Mouse (Mus musculus) left cerebral cortex, postnatal 36 days (tissue): Measurements from ENCODE around the gene Olfr15. TPM values are rescaled to one million over a fixed set of nuclear protein-coding genes. Genes with fewer than 3 reads are reported as not detected.
"Not testable (repeated sequence)": the region's sequence is repeated elsewhere in the genome, so short reads cannot be mapped to it uniquely, and the experiment has no call there.

Experiments
- DNase-seq, 2 experiments: peaks; one replicate each; pipeline ENCODE4 v3.0.0; 2021 to 2022; ENCODE audit warnings: low spot score in 2 of 2, mixed read lengths in 1 of 2
- intact Hi-C: fragments of 180-260 bp; cut with DNase I; formaldehyde crosslinking; loops from one replicate; pipeline ENCODE4 v1.15.1; 2025
- total RNA-seq, 2 experiments: library from RNA; stranded (reverse); gene quantifications; 2 replicates each; pipeline ENCODE4 v1.2.3; 2021

The Olfr15 gene
- total RNA-seq, result not detected

GRCm38 (mm10) chr16:3830588-3831109 lies at the start of gene Olfr15:
Olfr15 (plus strand) TSS chr16:3830878.
- intact Hi-C loops, result no loop called here
- no peak for DNase-seq

- intact Hi-C loops, result no loop called here
- DNase-seq, result no peak
These were observed 49.4 kb upstream of the Olfr15 start for GRCm38 (mm10) chr16:3781237-3781636.

GRCm38 (mm10) chr16:3788394-3788793 lies 42.3 kb upstream of the Olfr15 start:
- no peak for DNase-seq
- intact Hi-C loops, result no loop called here

- intact Hi-C loops, result no loop called here
- no peak for DNase-seq
These were observed 22.5 kb upstream of the Olfr15 start for GRCm38 (mm10) chr16:3808176-3808575.

GRCm38 (mm10) chr16:3814667-3815066 lies 16.0 kb upstream of the Olfr15 start:
- DNase-seq, intact Hi-C loops: not testable (repeated sequence)

GRCm38 (mm10) chr16:3820202-3820601 lies 10.5 kb upstream of the Olfr15 start:
- DNase-seq, result no peak
- intact Hi-C loops, result no loop called here

- intact Hi-C loops, result no loop called here
- no peak for DNase-seq
These were observed 2.7 kb upstream of the Olfr15 start for GRCm38 (mm10) chr16:3828021-3828420.

- intact Hi-C loops, result no loop called here
- DNase-seq, result no peak
These were observed 951 bp upstream of the Olfr15 start for GRCm38 (mm10) chr16:3829727-3830126.

GRCm38 (mm10) chr16:3835461-3835860 lies 4.8 kb downstream of the Olfr15 start:
- DNase-seq, result no peak
- intact Hi-C loops, result no loop called here

- DNase-seq, result no peak
- intact Hi-C loops, result no loop called here
These were observed 8.6 kb downstream of the Olfr15 start for GRCm38 (mm10) chr16:3839157-3839885.

- intact Hi-C loops, result loop anchor here (10.0 kb wide), 1 partner anchor 98 kb away; the partner anchor contains the start of gene Zfp263
- no peak for DNase-seq
These were observed 12.3 kb downstream of the Olfr15 start for GRCm38 (mm10) chr16:3842989-3843388.

GRCm38 (mm10) chr16:3843796-3844195 lies 13.1 kb downstream of the Olfr15 start:
- DNase-seq, result no peak
- intact Hi-C loops, result loop anchor here (10.0 kb wide), 1 partner anchor 99 kb away; the partner anchor contains the start of gene Zfp263

- peak; percentile 92 to 94 for DNase-seq
- intact Hi-C loops, result loop anchor here (10.0 kb wide), 1 partner anchor 102 kb away; the partner anchor contains the start of gene Zfp263
These were observed 16.2 kb downstream of the Olfr15 start, which contains the start of gene Zfp174 for GRCm38 (mm10) chr16:3846711-3847518. Zfp174 (plus strand) TSS chr16:3847268.

- DNase-seq, result no peak
- intact Hi-C loops, result loop anchor here (10.0 kb wide), 1 partner anchor 103 kb away; the partner anchor contains the start of gene Zfp263
These were observed 17.2 kb downstream of the Olfr15 start for GRCm38 (mm10) chr16:3847871-3848270.

GRCm38 (mm10) chr16:3848416-3848815 lies 17.7 kb downstream of the Olfr15 start:
- DNase-seq, result no peak
- intact Hi-C loops, result loop anchor here (10.0 kb wide), 1 partner anchor 104 kb away; the partner anchor contains the start of gene Zfp263

GRCm38 (mm10) chr16:3851301-3851700 lies 20.6 kb downstream of the Olfr15 start:
- intact Hi-C loops, DNase-seq: not testable (repeated sequence)

- intact Hi-C loops, result no loop called here
- DNase-seq, result no peak
These were observed 21.9 kb downstream of the Olfr15 start for GRCm38 (mm10) chr16:3852586-3852985.

GRCm38 (mm10) chr16:3854437-3855182 lies 23.9 kb downstream of the Olfr15 start:
- no peak for DNase-seq
- intact Hi-C loops, result no loop called here

GRCm38 (mm10) chr16:3855776-3856175 lies 25.1 kb downstream of the Olfr15 start:
- intact Hi-C loops, result no loop called here
- DNase-seq, result no peak
